Mouse (Mus musculus): Measurements from ENCODE around the gene Adcy10.

GRCm38 (mm10) chr1:165460360-165460800 is 24.6 kb upstream of the Adcy10 start, which contains the start of the genes Dcaf6 and Mpc2:
- TF ChIP-seq EP300 (IDR thresholded peaks at IDR 0.05; ENCODE audit: low read depth) (peak; percentile 79; the same call in 1 of the 2 replicates), CTCF (IDR thresholded peaks at IDR 0.05; ENCODE audit: low read depth) (peak; percentile 37)
